Mouse (Mus musculus): ENCODE measurements around the gene Atp9a. TPM values are rescaled to one million over a fixed set of nuclear protein-coding genes. Genes with fewer than 3 reads are reported as not detected.

Atp9a gene
- polyA plus RNA-seq, 1 experiment, result 272 TPM

GRCm38 (mm10) chr2:168621111-168621802, 121.0 kb downstream of the Atp9a start:
- Histone ChIP-seq H3K4me3 (ENCODE audit: insufficient read depth, low read length) (no peak overlapping the region), H3K27ac (ENCODE audit: insufficient read depth, low read length) (no peak overlapping the region), H3K4me1 (ENCODE audit: control insufficient read depth, insufficient read depth, low read length) (no peaks in the 10 kb centered on the region)
- TF ChIP-seq CTCF (IDR thresholded peaks at IDR 0.05; ENCODE audit: extremely low read depth, insufficient read depth, low read length) (no peak), POLR2A (IDR thresholded peaks at IDR 0.05; ENCODE audit: extremely low read depth, insufficient read depth, low read length) (no peak)

- H3K27ac ChIP-seq (ENCODE audit: insufficient read depth, low read length), result no peak overlapping the region
- H3K4me1 ChIP-seq (ENCODE audit: control insufficient read depth, insufficient read depth, low read length), result no peaks in the 10 kb centered on the region
- no peak overlapping the region for H3K4me3 ChIP-seq (ENCODE audit: insufficient read depth, low read length)
- TF ChIP-seq CTCF (IDR thresholded peaks at IDR 0.05; ENCODE audit: extremely low read depth, insufficient read depth, low read length) (no peak), POLR2A (IDR thresholded peaks at IDR 0.05; ENCODE audit: extremely low read depth, insufficient read depth, low read length) (no peak)
Observed at GRCm38 (mm10) chr2:168618205-168618717, 123.9 kb downstream of the Atp9a start.

- TF ChIP-seq CTCF (IDR thresholded peaks at IDR 0.05; ENCODE audit: extremely low read depth, insufficient read depth, low read length) (no peak), POLR2A (IDR thresholded peaks at IDR 0.05; ENCODE audit: extremely low read depth, insufficient read depth, low read length) (no peak)
- Histone ChIP-seq H3K27ac (ENCODE audit: insufficient read depth, low read length) (no peak overlapping the region), H3K4me1 (ENCODE audit: control insufficient read depth, insufficient read depth, low read length) (no peaks in the 10 kb centered on the region), H3K4me3 (ENCODE audit: insufficient read depth, low read length) (no peak overlapping the region)
Observed at GRCm38 (mm10) chr2:168615160-168615559, 127.0 kb downstream of the Atp9a start.

GRCm38 (mm10) chr2:168614170-168614872, 127.9 kb downstream of the Atp9a start:
- Histone ChIP-seq H3K4me3 (ENCODE audit: insufficient read depth, low read length) (no peak overlapping the region), H3K4me1 (ENCODE audit: control insufficient read depth, insufficient read depth, low read length) (no peaks in the 10 kb centered on the region), H3K27ac (ENCODE audit: insufficient read depth, low read length) (no peak overlapping the region)
- no peak for TF ChIP-seq POLR2A (IDR thresholded peaks at IDR 0.05; ENCODE audit: extremely low read depth, insufficient read depth, low read length)
- TF ChIP-seq CTCF (IDR thresholded peaks at IDR 0.05; ENCODE audit: extremely low read depth, insufficient read depth, low read length), result no peak

- H3K4me3 ChIP-seq (ENCODE audit: insufficient read depth, low read length), result no peak overlapping the region
- H3K27ac ChIP-seq (ENCODE audit: insufficient read depth, low read length), result no peak overlapping the region
- no peaks in the 10 kb centered on the region for H3K4me1 ChIP-seq (ENCODE audit: control insufficient read depth, insufficient read depth, low read length)
- TF ChIP-seq CTCF (IDR thresholded peaks at IDR 0.05; ENCODE audit: extremely low read depth, insufficient read depth, low read length) (no peak), POLR2A (IDR thresholded peaks at IDR 0.05; ENCODE audit: extremely low read depth, insufficient read depth, low read length) (no peak)
Observed at GRCm38 (mm10) chr2:168613092-168613880, 128.9 kb downstream of the Atp9a start.

- no peak overlapping the region for H3K27ac ChIP-seq (ENCODE audit: insufficient read depth, low read length)
- TF ChIP-seq CTCF (IDR thresholded peaks at IDR 0.05; ENCODE audit: extremely low read depth, insufficient read depth, low read length), result no peak
- no peak for TF ChIP-seq POLR2A (IDR thresholded peaks at IDR 0.05; ENCODE audit: extremely low read depth, insufficient read depth, low read length)
- H3K4me1 ChIP-seq (ENCODE audit: control insufficient read depth, insufficient read depth, low read length), result no peaks in the 10 kb centered on the region
- no peak overlapping the region for H3K4me3 ChIP-seq (ENCODE audit: insufficient read depth, low read length)
Observed at GRCm38 (mm10) chr2:168610941-168611340, 131.3 kb downstream of the Atp9a start.

- Histone ChIP-seq H3K4me3 (ENCODE audit: insufficient read depth, low read length) (no peak overlapping the region), H3K27ac (ENCODE audit: insufficient read depth, low read length) (no peak overlapping the region), H3K4me1 (ENCODE audit: control insufficient read depth, insufficient read depth, low read length) (no peaks in the 10 kb centered on the region)
- TF ChIP-seq CTCF (IDR thresholded peaks at IDR 0.05; ENCODE audit: extremely low read depth, insufficient read depth, low read length) (no peak), POLR2A (IDR thresholded peaks at IDR 0.05; ENCODE audit: extremely low read depth, insufficient read depth, low read length) (no peak)
Observed at GRCm38 (mm10) chr2:168609653-168610248, 132.5 kb downstream of the Atp9a start.

- no peak overlapping the region for H3K4me3 ChIP-seq (ENCODE audit: insufficient read depth, low read length)
- no peak overlapping the region for H3K27ac ChIP-seq (ENCODE audit: insufficient read depth, low read length)
- TF ChIP-seq CTCF (IDR thresholded peaks at IDR 0.05; ENCODE audit: extremely low read depth, insufficient read depth, low read length), result no peak
- no peak for TF ChIP-seq POLR2A (IDR thresholded peaks at IDR 0.05; ENCODE audit: extremely low read depth, insufficient read depth, low read length)
- H3K4me1 ChIP-seq (ENCODE audit: control insufficient read depth, insufficient read depth, low read length), result no peaks in the 10 kb centered on the region
Observed at GRCm38 (mm10) chr2:168608125-168608564, 134.1 kb downstream of the Atp9a start.

GRCm38 (mm10) chr2:168604655-168605070, 137.5 kb downstream of the Atp9a start:
- peaks cover 1% of the 10 kb centered on the region for H3K4me1 ChIP-seq (ENCODE audit: control insufficient read depth, insufficient read depth, low read length)
- H3K27ac ChIP-seq (ENCODE audit: insufficient read depth, low read length), result no peak overlapping the region
- no peak for TF ChIP-seq POLR2A (IDR thresholded peaks at IDR 0.05; ENCODE audit: extremely low read depth, insufficient read depth, low read length)
- TF ChIP-seq CTCF (IDR thresholded peaks at IDR 0.05; ENCODE audit: extremely low read depth, insufficient read depth, low read length), result no peak
- H3K4me3 ChIP-seq (ENCODE audit: insufficient read depth, low read length), result no peak overlapping the region
